Mouse (Mus musculus) frontal cortex, adult (tissue): ENCODE measurements at regions not wholly inside any gene's neighbourhood (a gene's known extent, or its start where the extent isn't known, plus 50 kb on each side); places are given as distances from the start of the nearest gene placed in this dataset.

ENCODE experiments used
- ATAC-seq: cut with Nextera tagmentation; 2 replicates; pipeline ENCODE4 v1.9.2; 2017; ENCODE audit warnings: mild to moderate bottlenecking, moderate library complexity, mixed read lengths; ENCODE audit not compliant: low TSS enrichment

GRCm38 (mm10) chr12:9176198-9176597 is 146.4 kb downstream of the Ttc32 start:
- no peak for ATAC-seq

- ATAC-seq = no peak
These were observed 148.8 kb downstream of the Ttc32 start for GRCm38 (mm10) chr12:9178626-9179025.

- ATAC-seq = no peak
These were observed 150.9 kb downstream of the Ttc32 start for GRCm38 (mm10) chr12:9180677-9181076.

DNA sequence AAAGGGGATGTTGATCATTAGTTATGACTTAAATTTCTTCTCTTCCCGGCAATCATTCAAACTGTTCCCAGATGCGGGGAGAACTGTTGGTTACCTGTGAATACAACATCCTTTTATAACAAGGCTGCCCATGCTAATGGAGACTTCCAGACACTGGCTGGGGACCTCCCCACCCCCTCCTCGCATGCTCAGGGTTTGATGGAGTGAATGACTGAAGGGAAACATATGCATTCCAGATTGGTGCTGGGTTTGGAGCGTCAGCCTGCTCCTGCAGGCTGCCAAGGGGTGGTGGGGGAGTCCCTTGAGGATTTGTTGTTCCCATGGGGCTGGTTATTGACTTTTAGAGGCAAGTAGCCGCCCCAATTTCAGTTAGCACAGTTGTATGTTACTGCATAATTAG is 161.9 kb downstream of the Ttc32 start:
- no peak for ATAC-seq

GRCm38 (mm10) chr12:9199321-9199720 is 169.5 kb downstream of the Ttc32 start:
- no peak for ATAC-seq

GRCm38 (mm10) chr12:9212211-9212610 is 182.4 kb downstream of the Ttc32 start:
- ATAC-seq = no peak

DNA sequence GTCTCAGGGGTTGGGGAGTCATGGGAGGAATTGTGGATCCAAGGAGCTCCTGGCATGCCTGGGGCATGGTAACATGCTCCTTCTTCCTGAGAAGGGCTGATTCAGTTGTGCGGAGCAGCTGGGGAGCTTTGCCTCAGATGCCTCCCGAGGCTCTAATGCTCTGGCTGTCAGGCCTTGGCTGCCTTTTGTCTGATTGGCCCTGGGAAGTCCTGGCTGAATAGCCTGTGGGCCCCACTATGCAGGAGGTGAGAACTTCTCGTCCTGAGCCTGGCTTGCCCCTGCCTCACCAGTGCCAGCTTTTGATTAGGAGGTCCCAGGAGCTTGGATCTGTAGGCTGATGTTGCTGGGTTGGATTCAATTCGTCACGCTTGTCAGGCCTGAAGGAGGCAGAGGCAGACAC is 195.2 kb downstream of the Ttc32 start:
- ATAC-seq = no peak

- ATAC-seq = no peak
These were observed 198.1 kb downstream of the Ttc32 start for GRCm38 (mm10) chr12:9227901-9228300.

DNA sequence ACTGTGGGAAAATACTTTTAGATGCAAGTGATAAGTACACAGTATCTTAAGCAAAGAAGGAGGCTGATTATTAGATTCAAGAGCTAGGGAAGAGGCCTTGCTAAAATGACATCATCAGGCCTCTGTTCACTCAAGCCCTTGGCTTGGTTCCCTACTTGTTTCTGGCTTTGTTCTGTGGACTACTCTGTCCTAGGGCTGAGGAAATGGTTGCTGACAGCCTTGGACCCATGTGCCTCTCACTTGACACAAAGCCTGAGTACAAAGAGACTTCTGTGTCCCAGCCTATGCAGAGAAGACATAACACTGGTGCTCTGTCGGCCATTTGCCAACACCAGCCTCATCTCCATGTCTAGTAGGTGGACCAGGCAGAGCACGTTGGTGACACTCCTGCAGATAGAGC is 198.7 kb downstream of the Ttc32 start:
- peak; percentile 31; the same call in 1 of the 2 replicates for ATAC-seq

- ATAC-seq = no peak
These were observed 200.2 kb downstream of the Ttc32 start for GRCm38 (mm10) chr12:9229981-9230380.

DNA sequence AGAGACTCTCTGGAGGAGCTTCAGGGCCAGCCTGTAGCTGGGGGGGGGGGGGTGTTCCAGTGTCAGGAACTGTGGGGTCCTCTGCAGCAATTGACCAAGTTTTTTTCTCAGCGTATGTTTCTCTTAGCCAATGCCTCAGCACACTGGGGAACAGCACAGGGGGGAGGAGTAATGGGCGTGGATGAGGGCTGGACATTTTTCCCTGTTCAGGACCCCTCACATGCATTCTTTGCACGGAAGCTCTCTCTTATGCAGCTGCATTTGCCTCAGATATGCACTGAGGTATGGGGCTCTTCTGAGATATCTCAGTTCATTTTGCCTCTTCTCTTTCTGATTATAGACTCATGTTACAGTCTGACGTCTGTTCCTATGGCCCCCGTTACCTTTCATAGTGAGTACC is 200.8 kb downstream of the Ttc32 start:
- ATAC-seq = no peak

DNA sequence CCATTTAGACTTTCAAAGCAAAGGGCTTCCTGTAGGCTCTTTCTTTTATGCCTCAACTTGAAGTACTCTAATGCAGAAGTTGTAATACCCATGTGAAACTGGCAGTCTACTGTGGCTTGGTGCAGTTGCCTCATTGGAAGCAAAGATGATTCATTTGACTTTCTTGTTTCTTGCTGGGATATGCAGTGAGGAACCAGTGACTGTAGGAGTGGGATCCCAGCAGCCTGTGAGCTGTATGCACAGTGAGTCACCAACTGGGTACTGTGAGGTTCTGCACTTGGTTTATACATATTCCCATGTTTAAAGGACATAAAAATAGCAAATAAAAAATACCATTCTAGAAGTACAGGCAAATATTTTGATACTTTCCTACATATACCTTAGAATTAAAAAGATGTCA is 202.6 kb downstream of the Ttc32 start:
- peak; percentile 99 for ATAC-seq

DNA sequence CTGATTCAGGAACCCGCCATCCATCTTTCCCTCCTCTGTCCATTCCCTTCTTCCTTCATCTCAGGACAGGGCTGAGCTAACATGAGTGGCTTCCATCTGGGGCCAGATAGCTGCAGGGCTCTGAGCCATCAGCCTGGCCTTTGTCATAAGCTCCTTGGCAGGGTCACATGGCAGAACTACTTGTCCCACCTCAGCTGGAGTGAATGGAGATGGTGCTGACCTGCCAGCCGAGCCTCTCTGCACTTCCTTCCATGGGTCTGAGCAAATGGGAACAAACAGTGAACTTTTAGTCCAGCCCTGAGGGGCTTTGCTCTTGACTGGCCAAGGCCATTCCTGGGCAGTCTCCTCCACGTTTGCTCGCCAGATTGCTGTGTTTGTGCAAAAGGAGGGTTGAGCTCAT is 206.1 kb downstream of the Ttc32 start:
- ATAC-seq = no peak

GRCm38 (mm10) chr12:9237538-9237937 is 207.7 kb downstream of the Ttc32 start:
- no peak for ATAC-seq

- ATAC-seq = no peak
These were observed 208.2 kb downstream of the Ttc32 start for GRCm38 (mm10) chr12:9237955-9238354.

- peak; percentile 91 for ATAC-seq
These were observed 217.7 kb downstream of the Ttc32 start for GRCm38 (mm10) chr12:9247506-9247905.

- ATAC-seq = peak; percentile 73
These were observed 222.0 kb downstream of the Ttc32 start for GRCm38 (mm10) chr12:9251772-9252171.

DNA sequence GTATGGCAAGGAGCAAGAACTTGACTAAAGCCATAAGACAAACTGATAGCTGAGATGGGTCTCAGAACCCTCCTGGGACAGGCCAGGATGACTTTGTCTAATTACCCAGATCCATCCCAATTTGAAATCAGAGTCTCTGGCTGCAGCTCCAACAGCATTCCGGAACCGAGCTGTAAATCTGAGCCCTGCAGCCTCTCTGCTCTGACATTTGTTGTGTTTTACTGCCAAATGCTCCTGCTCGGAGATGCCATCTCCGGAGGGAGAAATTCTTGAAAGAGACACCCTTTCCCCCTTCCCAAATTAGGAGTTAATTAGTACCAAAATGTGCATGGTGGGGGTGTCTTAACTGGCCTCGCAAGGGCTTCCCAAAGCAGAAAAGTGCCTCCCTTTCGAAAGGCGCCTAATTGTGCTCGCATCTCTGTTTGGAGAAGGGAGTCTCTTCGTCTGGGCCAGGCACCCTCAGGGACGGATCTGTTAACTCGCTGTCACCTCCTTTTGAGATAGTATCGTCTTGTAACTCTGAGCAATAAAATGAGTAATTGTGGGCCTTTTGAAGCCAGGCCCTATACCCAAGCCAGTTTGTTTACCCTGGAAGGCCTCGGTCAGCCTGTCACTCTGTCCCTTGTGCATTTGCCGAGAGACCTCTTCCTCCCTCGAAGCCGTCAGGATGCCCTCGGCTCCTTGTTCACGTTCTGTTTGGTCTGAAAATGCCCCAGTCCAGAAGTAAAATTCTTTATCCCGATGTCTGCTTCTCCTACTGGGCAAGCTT is 223.7 kb downstream of the Ttc32 start:
- ATAC-seq = no peak

- ATAC-seq = peak; percentile 83
These were observed 224.6 kb downstream of the Ttc32 start for GRCm38 (mm10) chr12:9254301-9254860.

GRCm38 (mm10) chr12:9255661-9256486 is 226.1 kb downstream of the Ttc32 start:
- no peak for ATAC-seq

GRCm38 (mm10) chr12:9256487-9256820 is 226.7 kb downstream of the Ttc32 start:
- no peak for ATAC-seq

DNA sequence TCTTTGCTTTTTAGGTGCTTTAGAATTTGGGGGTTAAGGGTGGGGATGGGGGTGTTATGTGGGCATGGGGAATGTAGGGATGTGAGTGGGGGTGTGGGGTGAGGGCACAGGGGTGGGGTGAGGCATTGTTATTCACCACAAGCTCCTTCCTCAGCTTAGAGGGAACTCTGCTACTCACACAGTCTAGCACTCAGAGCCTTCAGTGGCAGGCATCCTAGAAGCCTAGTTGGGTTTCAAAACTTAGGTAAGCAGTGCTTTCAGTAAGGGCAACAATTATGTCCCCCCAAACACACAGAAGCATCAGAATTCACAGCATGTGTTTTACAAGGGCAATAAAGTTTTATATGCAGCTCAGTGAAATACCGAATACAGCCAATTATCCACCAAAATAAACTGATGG is 228.4 kb downstream of the Ttc32 start:
- ATAC-seq = no peak

- no peak for ATAC-seq
These were observed 231.9 kb downstream of the Ttc32 start for GRCm38 (mm10) chr12:9261662-9262061.
